Mouse (Mus musculus): ENCODE results near the gene Poldip2.

Poldip2 gene

DNA sequence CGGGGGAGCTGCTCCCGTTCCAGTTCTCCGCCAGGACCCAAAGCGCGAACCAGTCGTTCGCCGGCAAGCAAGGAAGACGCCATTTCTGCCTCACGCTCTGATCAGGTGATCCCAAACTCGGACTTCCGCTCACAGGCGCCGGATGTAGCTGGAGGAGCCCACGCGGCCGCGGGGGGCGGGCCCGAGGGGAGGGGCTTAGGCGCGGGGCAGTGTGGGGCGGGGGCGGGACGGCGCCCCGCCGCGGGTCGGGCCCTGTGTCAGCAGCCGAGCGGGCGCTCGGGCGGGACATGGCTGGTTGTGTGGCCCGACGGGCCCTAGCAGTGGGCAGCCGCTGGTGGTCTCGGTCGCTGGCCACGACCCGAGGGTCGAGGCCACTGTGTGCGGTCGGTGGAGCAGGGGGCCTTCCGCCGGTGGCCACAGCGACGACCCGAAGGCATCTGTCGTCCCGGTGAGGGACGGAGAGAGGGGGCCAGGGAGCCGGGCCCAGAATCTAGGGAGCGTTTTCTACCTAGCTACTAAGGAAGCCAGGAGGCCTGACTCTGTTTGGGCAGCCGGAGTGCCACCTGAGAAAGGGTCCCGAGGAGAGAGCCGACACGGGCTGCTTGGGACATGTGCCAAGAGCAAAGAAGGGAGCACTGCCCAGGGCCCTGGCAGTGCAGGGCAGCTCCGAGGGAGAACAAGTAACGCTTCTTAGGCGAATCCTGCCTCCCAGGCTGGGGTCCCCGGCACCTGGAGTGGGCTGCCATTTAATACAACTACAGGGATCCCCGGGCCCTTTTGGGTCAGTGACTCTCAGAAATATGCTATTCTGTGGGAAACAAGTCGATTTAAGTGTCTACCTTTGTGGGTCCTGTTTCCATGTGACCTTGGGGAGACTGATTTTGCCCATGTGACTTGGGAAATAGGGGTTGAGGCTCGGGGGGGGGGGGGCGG is at the start of gene Poldip2, which contains the start of gene Tmem199:
TSS of gene Poldip2 (plus strand) at position 169 of the 933 bp plus-strand sequence.
TSS of gene Tmem199 (minus strand) at position 148 of the 933 bp plus-strand sequence.
- DNase-seq, result peak; percentile 96 to 97

DNA sequence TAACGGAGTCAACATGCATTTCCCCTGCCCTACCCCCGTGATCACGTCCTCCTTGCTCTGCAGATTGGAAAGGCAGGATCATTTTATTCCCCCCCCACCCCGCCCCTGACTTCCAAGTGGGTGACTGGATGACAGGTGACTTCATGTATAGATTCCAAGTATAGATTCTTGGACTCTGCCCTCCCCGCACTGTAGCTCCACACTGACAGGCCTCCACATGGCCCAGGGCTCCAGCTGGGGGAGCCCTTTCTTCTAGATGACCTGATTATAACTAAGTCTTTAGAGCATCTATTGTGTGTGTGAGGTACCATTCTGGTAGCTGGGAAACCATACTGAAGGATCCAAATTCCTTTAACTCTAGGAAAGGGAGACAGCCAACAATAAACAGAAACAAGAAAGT is 49.3 kb upstream of the Poldip2 start:
- DNase-seq, result no peak

DNA sequence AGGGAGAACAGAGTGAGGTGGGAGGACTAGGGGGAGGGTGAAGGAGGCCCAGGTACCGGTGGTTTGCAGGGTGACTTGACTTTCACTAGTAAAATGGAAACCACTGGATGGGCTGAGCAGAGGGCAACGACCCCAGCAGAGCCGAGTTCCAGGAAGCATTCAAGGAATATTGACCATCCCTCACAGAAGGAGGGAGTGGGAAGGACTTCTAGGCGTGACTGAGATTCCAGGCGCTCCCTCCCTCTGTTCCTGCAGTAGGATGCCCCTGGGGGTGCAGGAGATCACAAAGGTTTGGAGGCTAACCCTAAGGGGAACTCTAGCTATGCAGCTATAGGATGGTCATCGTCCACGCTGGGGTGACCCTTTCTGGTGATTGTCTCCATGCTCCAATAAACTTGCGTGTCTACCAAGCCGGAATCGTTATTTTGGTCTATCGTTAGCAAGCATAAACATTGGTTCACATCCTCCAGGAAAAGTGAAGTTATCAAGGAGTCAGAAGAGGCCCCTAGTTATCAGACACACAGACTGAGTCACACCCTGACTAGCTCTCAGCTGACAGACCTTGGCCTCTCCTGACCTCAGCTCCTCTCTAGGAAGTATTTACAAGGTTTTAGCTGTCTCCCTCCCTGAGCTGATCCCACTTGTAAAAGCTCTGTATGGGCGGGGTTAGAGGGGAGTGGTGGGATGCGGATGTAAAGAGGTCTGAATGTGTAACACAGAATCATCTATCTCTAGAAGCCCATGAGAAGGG is 48.5 kb upstream of the Poldip2 start:
- no peak for DNase-seq

DNA sequence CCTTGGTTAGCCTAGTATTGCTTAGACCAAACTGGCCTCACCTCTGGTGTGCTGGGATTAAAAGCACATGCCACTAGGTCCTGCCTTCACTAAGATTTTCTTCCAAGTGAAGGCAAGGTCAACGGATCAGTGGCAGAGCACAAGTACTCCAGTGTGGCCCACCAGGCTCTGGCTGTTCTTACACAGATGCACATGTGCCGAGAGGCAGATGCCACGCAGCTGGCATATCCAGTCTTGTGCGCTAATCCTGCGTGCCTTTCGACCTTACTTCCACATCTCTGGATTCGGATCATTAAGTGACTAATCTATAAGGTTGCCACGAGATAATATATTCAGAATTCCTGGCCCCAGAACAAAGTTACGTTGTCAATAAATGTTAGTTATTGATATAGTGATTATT is 46.9 kb upstream of the Poldip2 start:
- DNase-seq, result no peak

DNA sequence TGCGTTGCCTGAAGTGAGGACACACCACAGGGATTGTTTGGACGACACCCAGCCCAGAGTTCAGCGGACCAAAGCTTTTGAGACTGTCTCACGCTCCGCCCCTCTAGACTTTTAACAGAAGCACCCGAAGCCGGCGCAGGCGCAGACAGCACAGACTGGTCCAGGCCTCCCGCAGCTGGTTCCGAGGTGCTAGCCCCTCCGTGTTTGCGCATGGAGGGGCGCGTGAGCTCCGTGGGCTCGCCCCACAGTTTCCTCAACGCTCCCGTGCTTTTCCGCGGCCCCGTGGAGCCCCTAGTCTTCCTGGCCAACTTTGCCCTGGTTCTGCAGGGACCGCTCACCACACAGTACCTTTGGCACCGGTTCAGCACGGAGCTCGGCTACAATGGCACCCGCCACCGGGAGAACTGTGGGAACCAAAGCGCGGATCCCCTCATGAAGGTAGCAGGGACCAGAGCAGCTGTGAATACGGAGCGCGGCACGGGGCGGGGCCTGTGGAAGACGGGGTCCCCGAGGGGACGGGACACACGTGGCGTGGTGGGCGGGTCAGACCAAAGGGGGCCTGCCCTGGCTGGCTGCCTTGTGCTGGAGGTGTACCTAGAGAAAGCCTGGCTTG is 46.3 kb upstream of the Poldip2 start, which contains the start of gene Slc46a1:
TSS of gene Slc46a1 (plus strand) at position 130 of the 613 bp plus-strand sequence.
- peak; percentile 86 to 89 for DNase-seq

DNA sequence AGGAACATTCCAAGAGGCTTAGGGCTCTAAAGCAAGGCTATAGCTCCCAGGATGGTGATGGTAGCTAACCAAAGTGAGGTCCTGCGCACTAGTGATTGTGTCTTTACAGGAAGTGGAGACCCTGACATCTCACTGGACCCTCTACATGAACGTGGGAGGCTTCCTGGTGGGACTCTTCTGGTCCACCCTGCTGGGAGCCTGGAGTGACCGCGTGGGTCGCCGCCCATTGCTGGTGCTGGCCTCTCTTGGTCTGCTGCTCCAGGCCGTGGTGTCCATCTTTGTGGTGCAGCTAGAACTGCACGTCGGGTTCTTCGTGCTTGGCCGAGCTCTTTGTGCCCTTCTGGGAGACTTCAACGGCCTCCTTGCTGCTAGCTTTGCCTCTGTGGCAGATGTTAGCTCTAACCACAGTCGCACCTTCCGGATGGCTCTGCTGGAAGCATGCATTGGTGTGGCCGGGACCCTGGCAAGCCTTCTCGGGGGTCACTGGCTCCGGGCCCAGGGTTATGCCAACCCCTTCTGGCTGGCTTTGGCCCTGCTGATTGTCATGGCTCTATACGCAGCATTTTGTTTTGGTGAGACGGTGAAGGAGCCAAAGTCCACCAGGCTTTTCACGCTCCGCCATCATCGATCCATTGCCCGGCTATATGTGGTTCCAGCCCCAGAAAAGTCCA is 45.6 kb upstream of the Poldip2 start:
- DNase-seq, result peak; percentile 55 to 58

DNA sequence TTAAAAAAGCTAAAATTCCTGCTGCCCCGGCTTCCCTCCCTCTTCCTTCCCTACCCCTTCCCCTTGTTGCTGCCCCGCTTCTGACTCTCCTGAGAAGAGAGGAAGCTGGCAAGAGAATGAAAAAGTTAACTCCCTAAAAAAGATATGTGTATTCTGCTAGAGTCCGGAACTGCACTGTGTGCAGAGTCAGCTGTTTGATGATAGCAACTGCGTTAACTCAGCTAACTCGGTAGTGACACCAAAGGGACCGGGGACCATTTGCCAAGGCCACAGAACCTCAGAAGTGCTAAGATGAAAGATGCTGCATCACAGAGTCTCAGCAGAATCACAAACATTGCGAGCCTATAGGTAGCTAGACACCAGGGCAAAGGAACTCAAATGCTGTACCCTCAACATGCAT is 44.5 kb upstream of the Poldip2 start:
- DNase-seq, result no peak

DNA sequence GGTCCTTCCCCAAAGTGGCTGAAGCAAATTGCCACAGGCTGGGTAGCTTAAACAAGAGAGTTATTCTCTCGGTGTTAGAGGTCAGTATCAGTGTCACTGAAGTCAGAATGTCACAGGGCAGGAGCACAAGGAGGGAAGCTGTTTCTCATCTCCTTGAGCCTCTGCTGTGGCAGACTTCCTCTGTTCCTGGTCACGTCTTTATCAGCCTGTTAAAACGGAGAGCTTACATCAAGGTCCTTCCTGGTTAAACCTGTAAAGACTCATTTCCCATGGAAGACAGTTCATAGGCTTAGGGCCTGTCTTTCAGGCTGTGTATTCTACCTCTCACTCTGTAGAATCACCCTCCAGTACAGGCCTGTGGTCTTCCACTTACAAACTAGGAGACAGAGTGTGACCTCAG is 44.1 kb upstream of the Poldip2 start:
- DNase-seq, result no peak

DNA sequence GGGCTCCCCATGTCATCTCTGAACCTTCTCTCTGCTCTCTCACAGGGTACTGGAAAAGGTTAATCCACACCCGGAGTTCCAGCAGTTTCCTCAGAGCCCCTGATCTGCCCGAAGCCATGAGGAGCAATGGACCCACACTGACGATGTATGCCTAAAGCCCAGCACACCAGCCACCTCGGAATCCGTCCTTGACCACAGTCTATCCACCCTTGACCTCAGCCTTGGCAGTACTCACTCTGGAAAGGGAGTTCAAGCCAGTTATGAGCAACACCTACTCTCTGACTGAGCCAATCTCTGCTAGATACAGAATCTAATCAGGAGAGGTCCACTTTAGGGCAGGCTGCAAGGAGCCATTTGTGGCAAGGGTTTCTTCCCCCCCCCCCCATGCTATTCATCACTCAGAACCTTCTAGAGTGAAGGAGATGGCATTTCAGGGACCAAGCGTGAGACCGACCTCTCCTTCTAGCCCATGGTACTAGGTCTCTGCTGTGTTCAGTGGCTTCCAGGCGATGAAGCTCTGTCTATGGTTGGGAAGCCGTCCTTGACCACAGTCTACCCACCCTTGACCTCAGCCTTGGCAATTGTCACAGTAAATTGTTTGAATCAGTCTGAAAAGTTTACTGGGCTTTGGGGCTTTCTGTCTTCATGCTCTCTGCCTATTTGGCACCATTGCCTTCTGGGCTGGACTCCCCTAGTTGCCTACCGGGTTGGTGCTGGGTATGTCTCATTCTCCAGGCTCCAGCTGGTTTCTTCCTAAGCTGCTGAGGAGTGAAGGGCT is 40.5 kb upstream of the Poldip2 start:
- no peak for DNase-seq

DNA sequence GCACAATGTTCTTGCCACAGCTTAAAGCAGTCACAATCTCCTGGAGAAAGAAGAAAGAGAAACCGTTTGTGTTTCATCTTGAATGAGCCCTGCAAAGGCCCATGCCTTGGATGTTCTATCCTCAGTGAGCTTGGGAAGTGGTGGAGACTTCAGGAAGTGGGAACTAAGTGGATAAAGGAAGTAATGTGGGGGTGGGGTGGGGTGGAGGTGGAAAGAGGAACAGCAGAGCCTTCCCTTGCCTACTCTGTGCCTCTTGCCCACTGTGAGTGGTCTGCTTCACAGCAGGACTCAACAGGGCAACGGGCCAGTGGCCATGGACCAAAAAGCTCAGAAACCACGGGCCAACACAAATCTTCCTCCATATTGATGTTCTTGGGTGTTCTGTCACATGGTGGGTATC is 36.7 kb upstream of the Poldip2 start:
- peak; percentile 30 to 36 for DNase-seq

DNA sequence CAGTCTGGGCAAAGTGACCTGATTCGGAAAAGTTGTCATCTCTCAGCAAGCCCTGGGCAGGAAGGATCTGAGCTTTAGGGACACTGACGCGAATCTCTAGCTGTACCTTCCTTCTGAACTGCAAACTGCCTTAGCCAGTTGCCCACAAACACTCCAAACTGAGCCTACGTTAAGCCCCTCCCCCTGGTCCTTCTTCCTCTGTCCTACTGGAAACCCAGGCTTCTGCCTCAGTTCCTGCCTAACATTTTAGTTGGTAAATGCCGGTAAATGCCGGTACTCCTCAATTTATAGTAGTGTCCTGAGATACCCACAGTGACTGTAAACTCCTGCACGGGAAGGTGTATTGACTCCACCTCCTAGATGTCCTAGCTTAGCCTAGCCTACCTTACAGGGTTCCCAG is 28.4 kb upstream of the Poldip2 start:
- no peak for DNase-seq

DNA sequence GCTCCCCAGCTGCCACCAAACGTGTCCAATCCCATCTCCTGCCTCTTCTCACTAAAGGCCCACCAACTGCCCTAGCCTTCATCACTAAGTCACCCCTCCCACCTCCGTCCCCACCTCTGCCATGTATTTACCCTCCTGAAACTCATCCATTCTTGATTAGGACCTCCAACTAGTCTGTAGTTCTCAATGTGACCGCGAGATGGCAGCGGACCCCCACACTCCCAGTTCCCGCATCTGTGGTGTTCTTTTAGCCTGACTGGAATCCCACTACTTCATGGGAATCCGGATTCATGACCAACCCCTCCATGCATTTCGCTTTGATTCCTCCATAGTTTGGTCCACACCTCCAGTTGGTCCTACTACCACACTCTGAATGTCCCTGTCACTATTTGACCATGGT is 23.8 kb upstream of the Poldip2 start:
- DNase-seq, result peak; percentile 90 to 93

DNA sequence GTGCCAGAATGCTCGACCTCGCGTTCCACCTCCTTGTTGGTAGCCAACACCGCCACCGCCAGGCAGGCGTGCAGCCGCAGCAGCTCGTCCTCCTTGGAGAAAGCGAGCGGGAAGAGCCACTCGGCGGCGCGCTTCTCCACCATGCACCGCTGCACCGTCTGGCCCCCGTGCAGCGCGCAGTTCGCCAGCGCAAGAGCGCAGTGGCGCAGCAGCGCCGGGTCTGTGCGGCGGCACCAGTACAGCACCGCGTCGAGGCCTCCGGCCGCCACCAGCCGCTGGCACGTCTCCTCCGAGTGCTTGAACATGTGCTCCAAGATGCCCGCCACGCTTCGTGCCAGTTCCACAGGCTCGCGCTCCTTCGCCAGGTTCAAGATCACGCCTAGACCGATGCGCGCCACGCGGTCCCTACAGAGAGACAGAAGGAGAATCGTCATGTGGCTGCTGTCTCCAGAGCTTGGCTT is 21.2 kb upstream of the Poldip2 start:
- peak; percentile 83 to 84 for DNase-seq

DNA sequence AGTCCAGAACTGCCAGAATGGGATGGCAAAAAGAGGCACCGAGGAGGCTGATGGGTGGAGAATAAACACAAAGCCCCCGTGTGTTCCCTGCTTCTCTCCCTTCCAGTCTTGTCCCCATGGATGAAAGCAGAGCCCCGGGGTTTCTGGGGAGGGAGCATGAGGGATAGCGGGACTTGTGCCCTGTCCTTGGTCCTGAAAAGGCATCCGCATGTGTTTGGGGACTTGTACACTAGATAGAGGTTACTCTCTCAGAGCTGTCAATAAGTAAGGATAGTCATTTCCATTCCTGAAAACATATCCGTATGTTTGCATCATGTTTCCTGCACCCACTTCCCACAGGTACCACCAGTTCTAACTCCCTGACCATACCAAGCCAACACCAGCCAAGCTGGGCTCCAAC is 16.1 kb upstream of the Poldip2 start:
- DNase-seq, result peak in 1 of 2 experiments; percentile 32

DNA sequence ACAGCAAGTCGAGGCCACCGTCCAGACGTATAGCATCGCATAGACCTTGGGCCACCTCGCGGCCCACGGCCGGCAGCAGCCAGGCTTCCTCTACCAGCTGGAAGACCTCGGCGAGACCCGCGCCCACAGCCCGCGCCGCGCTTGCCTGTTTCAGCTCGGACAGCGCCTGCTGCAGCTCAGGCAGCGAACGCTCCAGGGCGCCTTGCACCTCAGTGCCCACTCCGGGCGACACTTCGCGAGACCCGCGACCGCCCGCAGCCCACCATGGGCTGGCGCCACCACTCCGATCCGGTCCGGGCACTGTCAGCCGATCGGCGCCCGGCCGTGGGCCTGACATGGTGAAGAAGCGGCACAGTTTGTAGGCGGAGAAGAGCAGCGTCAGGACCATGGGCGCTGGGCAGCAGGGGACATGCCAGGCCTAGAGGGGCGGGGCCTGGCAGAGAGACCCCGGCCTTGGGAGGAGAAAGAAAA is 14.9 kb upstream of the Poldip2 start:
- peak; percentile 84 to 87 for DNase-seq

DNA sequence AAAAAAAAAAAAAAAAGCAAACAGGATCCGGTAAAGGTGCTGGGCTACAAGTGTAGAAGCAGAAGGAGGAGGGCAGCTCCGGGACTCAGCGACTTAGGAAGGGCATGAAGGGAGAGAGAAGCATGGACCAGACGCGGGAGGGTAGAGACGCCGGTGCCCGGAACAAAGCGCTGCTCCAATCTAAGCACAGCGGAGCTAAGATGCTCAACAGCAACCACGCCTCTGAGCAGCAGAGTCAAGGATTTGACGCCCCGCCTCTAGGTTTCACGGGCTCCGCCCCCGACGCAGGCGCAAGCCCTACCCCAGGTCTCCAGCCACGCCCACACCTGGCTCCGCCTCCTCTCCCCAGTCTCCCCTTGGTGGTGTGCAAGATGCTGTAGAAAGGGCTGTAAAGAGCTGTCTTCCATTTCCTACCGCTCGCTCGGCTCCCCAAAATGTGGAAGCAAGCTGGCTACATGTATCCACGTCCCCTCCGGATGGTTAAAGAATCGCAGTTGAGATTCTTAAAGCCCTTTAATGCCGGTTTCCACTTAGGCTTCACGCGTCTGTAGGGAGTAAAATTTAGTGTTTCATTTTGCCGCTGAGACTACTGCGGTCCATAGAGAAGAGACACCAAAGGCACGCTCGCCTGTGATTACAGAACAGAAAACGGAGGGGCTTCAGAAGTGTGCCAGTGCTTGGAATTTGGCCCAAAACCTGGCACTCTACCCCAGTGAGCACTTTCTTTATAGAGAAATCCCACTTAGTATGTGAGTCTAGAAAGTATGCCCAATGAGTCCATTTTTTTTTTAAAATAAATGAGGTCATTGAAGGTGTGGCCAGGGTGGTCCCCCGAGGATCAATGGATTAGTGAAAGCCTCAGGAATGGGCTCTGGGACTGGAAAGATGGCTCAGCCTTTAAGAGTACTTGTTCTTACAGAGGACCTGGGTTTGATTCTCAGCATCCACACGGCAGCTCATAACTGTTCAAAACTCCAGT is 14.2 kb upstream of the Poldip2 start, which contains the start of gene Sarm1:
TSS of gene Sarm1 (minus strand) at position 211 of the 979 bp plus-strand sequence.
- peak; percentile 100 for DNase-seq

DNA sequence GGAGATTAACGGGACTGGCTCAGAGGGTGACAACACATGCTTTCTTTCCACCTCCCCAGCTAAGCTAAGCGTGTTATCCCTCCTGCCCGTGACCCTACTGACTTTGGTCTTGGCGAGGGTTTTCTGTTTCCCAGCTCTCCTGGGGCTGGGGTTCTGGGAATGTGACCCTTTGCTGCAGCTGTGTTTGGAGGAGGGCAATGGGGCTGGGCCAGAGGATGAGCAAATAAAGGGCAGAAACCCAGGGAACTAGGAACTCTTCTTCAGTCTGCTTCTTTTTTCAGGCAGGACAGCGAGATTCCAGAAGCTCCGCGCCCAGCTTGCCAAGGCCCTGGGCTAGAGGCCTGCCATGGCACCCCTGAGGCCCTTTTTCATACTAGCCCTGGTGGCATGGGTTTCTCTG is 13.0 kb upstream of the Poldip2 start, which contains the start of gene Vtn:
TSS of gene Vtn (plus strand) at position 88 of the 400 bp plus-strand sequence.
- DNase-seq, result no peak

DNA sequence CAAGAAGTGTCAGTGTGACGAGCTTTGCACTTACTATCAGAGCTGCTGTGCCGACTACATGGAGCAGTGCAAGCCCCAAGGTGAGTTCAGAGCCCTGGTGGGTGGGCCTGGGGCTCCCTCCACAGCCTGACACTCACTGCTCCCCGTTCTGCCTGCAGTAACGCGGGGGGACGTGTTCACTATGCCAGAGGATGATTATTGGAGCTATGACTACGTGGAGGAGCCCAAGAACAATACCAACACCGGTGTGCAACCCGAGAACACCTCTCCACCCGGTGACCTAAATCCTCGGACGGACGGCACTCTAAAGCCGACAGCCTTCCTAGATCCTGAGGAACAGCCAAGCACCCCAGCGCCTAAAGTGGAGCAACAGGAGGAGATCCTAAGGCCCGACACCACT is 12.4 kb upstream of the Poldip2 start:
- no peak for DNase-seq

DNA sequence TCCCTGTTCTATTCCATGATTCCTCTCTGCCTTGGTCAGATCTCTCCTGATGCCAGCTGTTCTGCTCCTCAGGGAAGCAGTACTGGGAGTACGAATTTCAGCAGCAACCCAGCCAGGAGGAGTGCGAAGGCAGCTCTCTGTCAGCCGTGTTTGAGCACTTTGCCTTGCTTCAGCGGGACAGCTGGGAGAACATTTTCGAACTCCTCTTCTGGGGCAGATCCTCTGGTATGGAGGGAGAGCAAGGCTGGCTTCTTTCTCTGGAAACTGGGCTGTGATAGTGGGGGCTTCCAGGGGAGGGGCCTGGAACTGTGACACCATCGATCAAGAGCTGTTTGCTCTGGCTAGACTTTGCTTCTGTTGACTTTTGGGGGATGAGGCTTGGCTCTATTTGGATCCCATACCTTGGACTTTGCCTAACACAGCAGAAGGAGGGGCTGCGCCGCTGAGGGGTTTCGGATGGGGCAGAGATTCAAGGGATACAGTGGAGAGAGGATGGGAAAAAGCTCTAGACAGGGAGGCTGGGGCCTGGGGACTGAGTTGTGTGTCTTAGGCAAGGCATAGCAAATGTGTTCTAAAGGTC is 11.3 kb upstream of the Poldip2 start:
- no peak for DNase-seq

DNA sequence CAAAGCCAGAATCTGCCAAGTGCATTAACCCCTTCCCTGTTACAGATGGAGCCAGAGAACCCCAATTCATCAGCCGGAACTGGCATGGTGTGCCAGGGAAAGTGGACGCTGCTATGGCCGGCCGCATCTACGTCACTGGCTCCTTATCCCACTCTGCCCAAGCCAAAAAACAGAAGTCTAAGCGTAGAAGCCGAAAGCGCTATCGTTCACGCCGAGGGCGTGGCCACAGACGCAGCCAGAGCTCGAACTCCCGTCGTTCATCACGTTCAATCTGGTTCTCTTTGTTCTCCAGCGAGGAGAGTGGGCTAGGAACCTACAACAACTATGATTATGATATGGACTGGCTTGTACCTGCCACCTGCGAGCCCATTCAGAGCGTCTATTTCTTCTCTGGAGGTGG is 10.5 kb upstream of the Poldip2 start:
- DNase-seq, result no peak
